8 mouse cellular contexts compared by ENCODE assay signal in the genomic region with DNA sequence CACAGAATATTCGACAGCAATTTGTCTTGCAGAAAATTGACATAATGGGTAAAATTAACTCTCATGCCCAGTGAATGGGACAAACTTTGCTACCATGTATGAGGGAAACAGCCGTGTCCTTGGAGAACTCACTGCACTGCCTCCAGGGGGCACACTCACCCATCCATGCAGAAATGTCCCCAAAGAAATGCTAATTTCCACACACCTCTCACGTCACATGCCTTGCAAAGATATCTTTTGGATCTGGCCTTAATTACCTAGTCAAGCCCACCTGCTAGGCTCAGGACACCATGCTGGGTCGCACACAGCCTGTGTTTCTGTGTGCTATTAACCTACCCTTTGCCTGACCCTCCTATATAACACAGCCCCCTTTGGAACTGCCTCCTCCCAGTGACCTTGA.
DNase-seq lines count a peak whose midpoint lies in the region; TF ChIP-seq lines count a peak whose summit lies in the region.

No protein-coding gene starts in this region.

- H3K27ac ChIP-seq in cortical plate, adult 2 months (ENCODE audit: insufficient read depth, low read length): no peak overlapping the region

- TF ChIP-seq CTCF in cortical plate, adult 2 months (IDR thresholded peaks at IDR 0.05; ENCODE audit: extremely low read depth, insufficient read depth, low read length): peak; percentile 70

- H3K4me3 ChIP-seq in cortical plate, adult 2 months (ENCODE audit: insufficient read depth, low read length): no peak overlapping the region

- TF ChIP-seq POLR2A in cortical plate, adult 2 months (IDR thresholded peaks at IDR 0.05; ENCODE audit: extremely low read depth, insufficient read depth, low read length): no peak

- H3K4me1 ChIP-seq in cortical plate, adult 2 months (ENCODE audit: control insufficient read depth, insufficient read depth, low read length): no peaks in the 10 kb centered on the region

- DNase-seq in heart, adult 18-20 months: peak; percentile 8 to 10
- DNase-seq in heart, adult 9 months (ENCODE audit: low spot score in 2 of 2): no peak
- peak; percentile 23 to 48 for DNase-seq in urinary bladder, adult 18-20 months (ENCODE audit: low spot score in 2 of 2)
- no peak for DNase-seq in urinary bladder, postnatal 4 days (ENCODE audit: low spot score in 2 of 2)
- DNase-seq in lung, postnatal 14 days: peak; percentile 22
- DNase-seq in gastrocnemius, adult 18-20 months (ENCODE audit: low spot score): no peak
- no peak for DNase-seq in heart, postnatal 4 days

Comparison
In these comparisons a context has a peak if more than half of its experiments do, and no peak if none do; other contexts are left out.
1. DNase-seq: peak in heart, adult 18-20 months (2 of 2), urinary bladder, adult 18-20 months (2 of 2) and lung, postnatal 14 days (single experiment); none in heart, adult 9 months (0 of 2), urinary bladder, postnatal 4 days (0 of 2), gastrocnemius, adult 18-20 months (single experiment) and heart, postnatal 4 days (single experiment).